Mouse (Mus musculus): ENCODE measurements around the gene Marc2. TPM values are rescaled to one million over a fixed set of nuclear protein-coding genes. Genes with fewer than 3 reads are reported as not detected.

Gene Marc2
- total RNA-seq, 1 experiment from 2014 or later = 60.4 TPM

DNA sequence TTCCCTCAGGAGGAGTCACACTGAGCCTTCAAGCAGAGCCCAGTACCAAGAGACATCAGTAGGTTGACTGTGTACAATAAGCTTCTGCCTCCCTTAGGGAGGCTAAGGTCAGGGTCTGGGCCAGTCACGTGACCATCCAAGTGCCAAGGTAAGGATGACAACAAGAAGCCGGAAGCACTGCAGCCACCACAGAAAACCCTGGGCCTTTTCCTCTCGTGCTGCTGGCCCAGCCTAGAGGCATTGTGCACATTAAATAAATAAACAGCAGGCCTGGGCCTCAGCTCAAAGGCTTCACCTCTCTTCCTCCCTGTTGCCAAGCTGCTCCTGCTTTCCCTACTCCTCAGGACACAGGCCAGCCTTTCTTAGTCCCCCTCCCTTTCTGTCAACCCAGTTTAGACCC is 14.0 kb upstream of the Marc2 start:
- ATAC-seq (replicated peaks; ENCODE audit: insufficient number of reproducible peaks, low FRiP score, low TSS enrichment, poor library complexity, severe bottlenecking) = no peak

DNA sequence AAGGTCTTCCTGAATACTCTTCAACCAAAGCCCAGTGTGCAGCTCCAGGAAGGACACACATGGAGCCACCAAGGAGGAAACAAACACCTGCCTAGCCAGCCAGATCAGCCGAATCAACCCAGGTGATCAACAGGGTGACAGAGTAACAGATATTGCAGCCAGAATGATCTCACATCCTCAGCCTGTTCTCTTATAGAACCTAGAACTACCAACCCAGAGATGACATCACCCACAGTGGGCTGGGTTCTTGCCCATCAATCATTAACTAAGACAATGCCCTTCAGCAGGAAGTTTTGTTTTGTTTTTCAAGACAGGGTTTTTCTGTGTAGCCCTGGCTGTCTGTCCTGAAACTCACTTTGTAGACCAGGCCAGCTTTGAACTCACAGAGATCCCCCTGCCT is 12.0 kb upstream of the Marc2 start:
- ATAC-seq (replicated peaks; ENCODE audit: insufficient number of reproducible peaks, low FRiP score, low TSS enrichment, poor library complexity, severe bottlenecking) = no peak

- no peak for ATAC-seq (replicated peaks; ENCODE audit: insufficient number of reproducible peaks, low FRiP score, low TSS enrichment, poor library complexity, severe bottlenecking)
Measured at GRCm38 (mm10) chr1:184857216-184857615, 11.0 kb upstream of the Marc2 start.

DNA sequence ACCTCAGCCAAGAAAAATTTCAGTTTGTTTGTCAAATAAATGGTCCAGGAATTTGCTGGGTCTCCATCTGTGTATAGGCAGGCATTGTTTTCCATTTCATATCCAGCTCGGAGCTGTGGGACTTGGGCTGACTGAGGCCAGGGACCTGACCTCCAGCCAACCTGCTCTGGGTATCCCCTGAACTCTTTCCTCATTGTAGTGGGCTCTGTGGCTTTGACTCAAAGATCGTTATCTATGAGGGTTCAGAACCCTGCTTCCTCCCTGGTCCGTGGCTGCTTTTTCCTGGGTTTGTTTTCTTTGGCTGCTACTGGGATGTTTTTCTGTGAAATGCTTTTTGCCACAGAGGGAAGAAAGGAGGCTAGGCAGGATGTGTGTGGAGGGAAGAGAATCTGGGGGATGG is 7.7 kb upstream of the Marc2 start:
- ATAC-seq (replicated peaks; ENCODE audit: insufficient number of reproducible peaks, low FRiP score, low TSS enrichment, poor library complexity, severe bottlenecking) = no peak

DNA sequence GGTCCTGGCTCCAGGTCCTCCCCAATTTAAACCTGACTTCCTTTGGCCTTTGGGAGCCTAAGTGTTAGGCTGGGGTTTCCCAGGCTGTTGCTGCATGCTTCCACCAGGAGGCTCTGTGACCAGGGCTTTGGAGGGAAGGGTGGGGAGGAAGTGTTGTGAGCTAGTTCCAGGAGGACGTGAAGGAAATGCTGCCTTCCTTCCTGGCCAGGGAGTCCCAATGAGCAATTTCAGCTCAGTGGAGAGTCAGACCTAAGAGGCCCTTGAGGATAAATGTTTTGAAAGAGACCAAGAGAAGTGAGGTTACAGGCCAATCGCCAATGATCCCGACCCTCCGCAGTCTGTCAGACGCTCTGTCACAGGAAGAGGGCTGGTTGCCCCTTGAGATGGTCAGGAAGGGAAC is 7.1 kb upstream of the Marc2 start:
- ATAC-seq (replicated peaks; ENCODE audit: insufficient number of reproducible peaks, low FRiP score, low TSS enrichment, poor library complexity, severe bottlenecking) = 0 out of 2 replicates have a peak, but pooled peaks have one; percentile 36

- ATAC-seq (replicated peaks; ENCODE audit: insufficient number of reproducible peaks, low FRiP score, low TSS enrichment, poor library complexity, severe bottlenecking) = peak; percentile 90
Measured at GRCm38 (mm10) chr1:184851741-184852618, 5.7 kb upstream of the Marc2 start.

DNA sequence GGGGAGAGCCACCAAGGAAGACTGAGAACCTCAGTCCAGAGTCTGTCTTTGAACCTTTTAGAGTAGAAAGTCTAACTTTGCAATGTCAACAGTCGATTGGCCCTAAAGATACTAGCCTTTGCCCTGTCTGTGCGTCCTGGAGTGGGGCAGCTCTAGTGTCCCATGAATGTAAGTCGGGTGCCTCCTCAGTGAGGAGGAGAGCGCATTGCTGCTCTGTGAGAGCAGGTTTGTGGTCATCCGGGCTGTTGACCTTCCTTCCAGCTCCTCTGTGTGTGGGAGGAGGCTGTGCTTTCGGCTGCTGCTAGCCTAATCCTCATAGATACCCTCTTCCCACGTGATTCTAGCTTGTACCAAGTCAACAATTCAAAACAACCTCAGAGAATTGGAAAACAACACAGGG is 4.9 kb upstream of the Marc2 start:
- no peak for ATAC-seq (replicated peaks; ENCODE audit: insufficient number of reproducible peaks, low FRiP score, low TSS enrichment, poor library complexity, severe bottlenecking)

DNA sequence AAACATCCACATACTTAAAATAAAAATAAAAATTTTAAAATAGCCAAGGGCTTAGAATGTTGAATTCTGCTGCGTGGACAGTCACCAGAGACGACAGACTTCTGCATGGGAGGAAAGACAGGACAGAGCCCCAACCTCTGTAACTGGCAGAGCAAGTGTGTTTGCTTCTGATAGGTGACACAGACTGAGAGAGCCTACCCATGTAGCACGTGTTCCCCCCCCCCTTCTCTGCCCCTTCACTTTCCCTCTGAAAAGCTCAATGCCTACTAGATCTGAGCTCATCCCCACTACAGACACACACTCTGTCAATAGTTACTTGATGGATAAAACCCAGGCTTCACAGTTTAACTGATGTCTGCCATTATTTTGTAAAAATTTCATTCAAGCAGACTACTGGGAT is 722 bp upstream of the Marc2 start:
- ATAC-seq (replicated peaks; ENCODE audit: insufficient number of reproducible peaks, low FRiP score, low TSS enrichment, poor library complexity, severe bottlenecking) = no peak

DNA sequence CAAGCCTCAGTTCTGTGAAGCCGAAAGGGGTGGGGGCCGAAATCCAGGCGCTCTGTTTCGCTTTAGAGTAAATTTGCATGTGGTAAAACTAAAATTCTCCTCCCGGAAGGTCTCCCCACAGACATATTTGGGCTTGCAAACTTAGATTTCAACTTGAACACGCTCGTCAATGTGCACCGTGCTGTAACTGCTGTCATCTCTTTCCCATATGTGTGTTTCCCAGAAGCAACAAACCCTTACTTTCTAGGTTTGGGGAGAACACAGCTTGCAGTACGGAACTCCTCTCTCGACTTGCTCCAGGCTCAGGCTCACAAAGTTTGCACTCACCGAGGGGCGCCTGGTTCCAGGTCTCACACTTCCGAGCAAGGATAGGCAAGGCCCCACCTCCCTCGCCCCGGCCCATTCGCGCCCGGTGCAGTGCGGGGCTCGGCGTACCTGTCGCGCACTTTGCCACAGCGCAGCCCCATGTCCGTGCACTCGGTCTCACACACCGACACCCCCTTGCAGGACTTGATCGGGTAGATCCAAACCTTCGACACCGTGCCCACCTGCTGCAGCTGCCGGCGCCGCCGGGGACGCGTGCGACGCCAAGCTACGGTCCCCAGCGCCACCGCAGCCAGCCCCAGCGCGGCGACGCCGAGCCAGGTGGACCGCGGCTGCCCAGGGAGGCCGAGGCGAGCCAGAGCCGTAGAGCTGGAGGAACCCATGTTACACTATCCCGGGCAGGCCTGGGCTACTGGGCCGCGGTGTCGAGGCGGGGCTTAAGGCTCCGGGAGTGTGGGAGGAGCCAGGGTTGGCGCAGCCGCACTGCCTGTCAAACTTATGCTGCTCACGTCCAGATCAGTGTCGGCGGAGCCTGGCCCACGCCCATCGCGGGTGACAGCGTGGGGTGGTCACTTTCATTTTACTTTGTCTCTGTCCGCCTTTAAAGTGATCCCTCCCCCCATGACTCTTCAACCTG is 860 bp downstream of the Marc2 start:
- peak; percentile 96 for ATAC-seq (replicated peaks; ENCODE audit: insufficient number of reproducible peaks, low FRiP score, low TSS enrichment, poor library complexity, severe bottlenecking)

- no peak for ATAC-seq (replicated peaks; ENCODE audit: insufficient number of reproducible peaks, low FRiP score, low TSS enrichment, poor library complexity, severe bottlenecking)
Measured at GRCm38 (mm10) chr1:184844326-184845066, 1.8 kb downstream of the Marc2 start.

- ATAC-seq (replicated peaks; ENCODE audit: insufficient number of reproducible peaks, low FRiP score, low TSS enrichment, poor library complexity, severe bottlenecking) = no peak
Measured at GRCm38 (mm10) chr1:184837649-184838048, 8.6 kb downstream of the Marc2 start.

GRCm38 (mm10) chr1:184836350-184836749 is 9.9 kb downstream of the Marc2 start:
- ATAC-seq (replicated peaks; ENCODE audit: insufficient number of reproducible peaks, low FRiP score, low TSS enrichment, poor library complexity, severe bottlenecking) = no peak

GRCm38 (mm10) chr1:184833499-184833898 is 12.8 kb downstream of the Marc2 start:
- no peak for ATAC-seq (replicated peaks; ENCODE audit: insufficient number of reproducible peaks, low FRiP score, low TSS enrichment, poor library complexity, severe bottlenecking)

DNA sequence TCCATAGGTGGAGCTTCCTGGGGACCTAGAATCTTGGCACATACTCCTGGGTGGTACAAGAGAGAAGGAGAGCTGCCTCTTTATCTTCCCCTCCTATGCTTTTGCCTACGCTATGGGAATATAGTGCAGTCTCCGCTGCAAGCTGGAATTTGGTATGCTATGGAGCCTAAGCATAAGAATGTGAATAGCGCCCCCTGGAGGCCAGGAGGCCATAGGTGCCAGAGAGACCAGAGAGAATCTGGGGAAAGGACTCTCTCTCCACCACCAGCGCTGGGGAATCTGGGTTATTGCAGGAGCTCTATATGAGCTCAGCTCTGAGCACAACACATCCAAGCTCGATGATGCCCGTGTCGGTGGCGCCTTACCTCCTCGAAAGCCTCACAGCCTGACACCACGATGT is 14.0 kb downstream of the Marc2 start:
- no peak for ATAC-seq (replicated peaks; ENCODE audit: insufficient number of reproducible peaks, low FRiP score, low TSS enrichment, poor library complexity, severe bottlenecking)

GRCm38 (mm10) chr1:184829897-184830296 is 16.4 kb downstream of the Marc2 start:
- ATAC-seq (replicated peaks; ENCODE audit: insufficient number of reproducible peaks, low FRiP score, low TSS enrichment, poor library complexity, severe bottlenecking) = no peak

DNA sequence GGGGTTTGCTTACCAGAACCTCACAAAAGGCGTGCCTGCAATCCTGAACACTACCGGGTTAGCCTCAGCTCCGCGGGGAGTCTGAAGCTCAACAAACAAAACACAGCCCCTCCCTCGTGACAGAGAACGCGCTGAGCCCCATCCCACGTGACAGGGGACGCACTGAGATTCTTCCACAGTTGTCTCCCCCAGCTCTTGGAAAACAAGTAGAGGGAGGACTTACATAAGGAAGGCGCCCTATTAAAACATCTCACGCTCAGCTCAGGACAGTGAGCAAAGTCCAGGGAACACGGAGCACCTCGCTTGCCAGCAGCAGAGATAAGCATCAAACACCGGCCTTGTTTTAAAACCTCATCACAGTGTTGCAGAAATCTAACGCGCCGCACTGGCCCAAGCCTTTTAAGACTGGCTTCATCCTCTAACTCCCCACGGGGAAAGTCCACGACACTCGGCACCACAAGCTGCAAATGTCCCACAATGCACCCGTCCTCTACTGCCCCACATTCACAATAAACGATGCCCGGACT is 19.0 kb downstream of the Marc2 start:
- ATAC-seq (replicated peaks; ENCODE audit: insufficient number of reproducible peaks, low FRiP score, low TSS enrichment, poor library complexity, severe bottlenecking) = no peak

DNA sequence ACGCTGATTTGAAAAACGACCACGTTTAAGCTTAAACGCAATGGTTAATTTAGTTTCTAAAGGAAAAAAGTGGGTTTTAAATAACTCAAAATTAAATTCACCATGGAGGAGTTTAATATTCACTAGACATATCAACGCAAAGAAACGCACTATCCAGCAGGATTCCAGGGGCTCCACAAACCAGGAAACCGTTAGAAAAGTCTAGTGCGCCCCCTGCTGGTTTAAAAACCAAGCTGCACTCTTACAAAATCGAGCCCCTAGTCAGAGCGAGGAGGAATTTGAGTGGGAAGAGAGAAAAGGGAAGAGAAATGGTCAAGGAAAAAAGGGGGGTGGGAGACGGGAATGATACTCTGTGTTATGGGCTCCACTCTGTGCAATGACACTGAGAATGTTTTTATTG is 21.2 kb downstream of the Marc2 start:
- no peak for ATAC-seq (replicated peaks; ENCODE audit: insufficient number of reproducible peaks, low FRiP score, low TSS enrichment, poor library complexity, severe bottlenecking)

- peak; percentile 84 for ATAC-seq (replicated peaks; ENCODE audit: insufficient number of reproducible peaks, low FRiP score, low TSS enrichment, poor library complexity, severe bottlenecking)
Measured at GRCm38 (mm10) chr1:184824439-184824851, 21.8 kb downstream of the Marc2 start.

DNA sequence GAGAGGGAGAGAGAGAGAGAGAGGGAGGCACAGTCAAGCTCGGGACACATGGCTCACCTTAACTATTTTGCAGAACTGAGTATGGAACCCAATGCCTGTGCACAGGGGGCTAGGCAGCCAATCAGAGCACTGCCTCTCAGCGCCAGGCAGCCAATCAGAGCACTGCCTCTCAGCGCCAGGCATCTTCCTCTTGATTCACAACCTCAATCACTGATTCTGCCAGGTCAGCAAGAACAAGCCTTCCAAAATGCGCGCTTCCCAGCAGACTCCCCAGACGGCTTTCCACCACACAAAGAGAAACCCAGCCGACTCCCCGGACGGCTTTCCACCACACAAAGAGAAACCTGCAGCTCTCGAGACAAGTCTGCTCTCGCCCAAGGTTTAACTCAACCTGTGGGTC is 23.6 kb downstream of the Marc2 start:
- ATAC-seq (replicated peaks; ENCODE audit: insufficient number of reproducible peaks, low FRiP score, low TSS enrichment, poor library complexity, severe bottlenecking) = no peak

Measured in monocyte, adult 5-6 weeks (primary cell).